Mouse (Mus musculus): ENCODE measurements at regions not wholly inside any gene's neighbourhood (a gene's known extent, or its start where the extent isn't known, plus 50 kb on each side); places are given as distances from the start of the nearest gene placed in this dataset.

- Histone ChIP-seq H3K9me3 (ENCODE audit: low read length) (no peaks in the 10 kb centered on the region), H3K27me3 (ENCODE audit: insufficient read depth, low read length) (no peaks in the 10 kb centered on the region), H3K9ac (replicated peaks; ENCODE audit: low read length) (no peak overlapping the region), H3K4me3 (ENCODE audit: low read length) (no peak overlapping the region), H3K27ac (no peak overlapping the region), H3K4me1 (ENCODE audit: insufficient read depth, low read length) (no peaks in the 10 kb centered on the region), H3K36me3 (ENCODE audit: insufficient read depth, low read length) (no peaks in the 10 kb centered on the region), H3K4me2 (ENCODE audit: low read depth, low read length) (no peak overlapping the region)
- no peak for TF ChIP-seq CTCF (IDR thresholded peaks at IDR 0.05; ENCODE audit: low read depth)
- ATAC-seq = no peak
- DNase-seq (ENCODE audit: low spot score) = no peak
- WGBS = 77% methylated on average over 4 of the region's 4 CpGs
Observed at GRCm38 (mm10) chr13:25958153-25958466, 687.8 kb upstream of the Nrsn1 start.

GRCm38 (mm10) chr13:25957451-25958152 lies 687.3 kb upstream of the Nrsn1 start:
- Histone ChIP-seq H3K9me3 (ENCODE audit: low read length) (no peaks in the 10 kb centered on the region), H3K9ac (replicated peaks; ENCODE audit: low read length) (no peak overlapping the region), H3K36me3 (ENCODE audit: insufficient read depth, low read length) (no peaks in the 10 kb centered on the region), H3K4me1 (ENCODE audit: insufficient read depth, low read length) (no peaks in the 10 kb centered on the region), H3K4me2 (ENCODE audit: low read depth, low read length) (no peak overlapping the region), H3K27ac (no peak overlapping the region), H3K4me3 (ENCODE audit: low read length) (no peak overlapping the region), H3K27me3 (ENCODE audit: insufficient read depth, low read length) (no peaks in the 10 kb centered on the region)
- DNase-seq (ENCODE audit: low spot score) (no peak), ATAC-seq (no peak)
- no peak for TF ChIP-seq CTCF (IDR thresholded peaks at IDR 0.05; ENCODE audit: low read depth)
- 32% methylated on average over 4 of the region's 4 CpGs for WGBS

GRCm38 (mm10) chr13:25937631-25938030 lies 667.3 kb upstream of the Nrsn1 start:
- no peak overlapping the region for H3K4me3 ChIP-seq (ENCODE audit: low read length)
- no peak overlapping the region for H3K9ac ChIP-seq (replicated peaks; ENCODE audit: low read length)
- no peaks in the 10 kb centered on the region for H3K36me3 ChIP-seq (ENCODE audit: insufficient read depth, low read length)
- 0 out of 2 replicates have a peak, but pooled peaks cover 7% of the 10 kb centered on the region for H3K4me1 ChIP-seq (ENCODE audit: insufficient read depth, low read length)
- WGBS = 51% methylated on average over 1 of the region's 1 CpGs
- DNase-seq (ENCODE audit: low spot score) = peak; percentile 51
- H3K9me3 ChIP-seq (ENCODE audit: low read length) = no peaks in the 10 kb centered on the region
- ATAC-seq = no peak
- H3K4me2 ChIP-seq (ENCODE audit: low read depth, low read length) = no peak overlapping the region
- H3K27ac ChIP-seq = no peak overlapping the region
- H3K27me3 ChIP-seq (ENCODE audit: insufficient read depth, low read length) = no peaks in the 10 kb centered on the region
- no peak for TF ChIP-seq CTCF (IDR thresholded peaks at IDR 0.05; ENCODE audit: low read depth)

GRCm38 (mm10) chr13:25933783-25934182 lies 663.5 kb upstream of the Nrsn1 start:
- ATAC-seq (no peak), DNase-seq (ENCODE audit: low spot score) (peak; percentile 7)
- Histone ChIP-seq H3K4me1 (ENCODE audit: insufficient read depth, low read length) (0 out of 2 replicates have a peak, but pooled peaks cover 11% of the 10 kb centered on the region), H3K27ac (peak overlapping the region; percentile 61), H3K9me3 (ENCODE audit: low read length) (no peaks in the 10 kb centered on the region), H3K36me3 (ENCODE audit: insufficient read depth, low read length) (no peaks in the 10 kb centered on the region), H3K4me3 (ENCODE audit: low read length) (no peak overlapping the region), H3K4me2 (ENCODE audit: low read depth, low read length) (no peak overlapping the region), H3K27me3 (ENCODE audit: insufficient read depth, low read length) (no peaks in the 10 kb centered on the region), H3K9ac (replicated peaks; ENCODE audit: low read length) (no peak overlapping the region)
- 29% methylated on average over 3 of the region's 3 CpGs for WGBS
- no peak for TF ChIP-seq CTCF (IDR thresholded peaks at IDR 0.05; ENCODE audit: low read depth)

- no peak for TF ChIP-seq CTCF (IDR thresholded peaks at IDR 0.05; ENCODE audit: low read depth)
- DNase-seq (ENCODE audit: low spot score) (peak; percentile 32), ATAC-seq (peak; percentile 35; the same call in 1 of the 2 replicates)
- Histone ChIP-seq H3K27ac (peak overlapping the region; percentile 61), H3K9me3 (ENCODE audit: low read length) (no peaks in the 10 kb centered on the region), H3K4me1 (ENCODE audit: insufficient read depth, low read length) (0 out of 2 replicates have a peak, but pooled peaks cover 11% of the 10 kb centered on the region), H3K36me3 (ENCODE audit: insufficient read depth, low read length) (no peaks in the 10 kb centered on the region), H3K4me2 (ENCODE audit: low read depth, low read length) (no peak overlapping the region), H3K27me3 (ENCODE audit: insufficient read depth, low read length) (no peaks in the 10 kb centered on the region), H3K9ac (replicated peaks; ENCODE audit: low read length) (no peak overlapping the region), H3K4me3 (ENCODE audit: low read length) (no peak overlapping the region)
- 20% methylated on average over 3 of the region's 3 CpGs for WGBS
Observed at GRCm38 (mm10) chr13:25933246-25933645, 662.9 kb upstream of the Nrsn1 start.

GRCm38 (mm10) chr13:25932810-25933209 lies 662.5 kb upstream of the Nrsn1 start:
- Histone ChIP-seq H3K9ac (replicated peaks; ENCODE audit: low read length) (no peak overlapping the region), H3K27ac (peak overlapping the region; percentile 8; the same call in 1 of the 2 replicates), H3K4me2 (ENCODE audit: low read depth, low read length) (no peak overlapping the region), H3K4me3 (ENCODE audit: low read length) (no peak overlapping the region), H3K9me3 (ENCODE audit: low read length) (no peaks in the 10 kb centered on the region), H3K36me3 (ENCODE audit: insufficient read depth, low read length) (no peaks in the 10 kb centered on the region), H3K4me1 (ENCODE audit: insufficient read depth, low read length) (0 out of 2 replicates have a peak, but pooled peaks cover 11% of the 10 kb centered on the region), H3K27me3 (ENCODE audit: insufficient read depth, low read length) (no peaks in the 10 kb centered on the region)
- ATAC-seq (peak; percentile 92), DNase-seq (ENCODE audit: low spot score) (peak; percentile 93)
- peak; percentile 91 for TF ChIP-seq CTCF (IDR thresholded peaks at IDR 0.05; ENCODE audit: low read depth)
- 4% methylated on average over 1 of the region's 1 CpGs for WGBS

- Histone ChIP-seq H3K4me2 (ENCODE audit: low read depth, low read length) (no peak overlapping the region), H3K9ac (replicated peaks; ENCODE audit: low read length) (0 out of 2 replicates have a peak overlapping the region, but pooled peaks have one; percentile 5), H3K36me3 (ENCODE audit: insufficient read depth, low read length) (no peaks in the 10 kb centered on the region), H3K27me3 (ENCODE audit: insufficient read depth, low read length) (no peaks in the 10 kb centered on the region), H3K4me3 (ENCODE audit: low read length) (no peak overlapping the region), H3K4me1 (ENCODE audit: insufficient read depth, low read length) (0 out of 2 replicates have a peak, but pooled peaks cover 11% of the 10 kb centered on the region), H3K9me3 (ENCODE audit: low read length) (no peaks in the 10 kb centered on the region), H3K27ac (peak overlapping the region; percentile 8; the same call in 1 of the 2 replicates)
- TF ChIP-seq CTCF (IDR thresholded peaks at IDR 0.05; ENCODE audit: low read depth) = no peak
- 36% methylated on average over 2 of the region's 2 CpGs for WGBS
- peak; percentile 32; the same call in 1 of the 2 replicates for ATAC-seq
- DNase-seq (ENCODE audit: low spot score) = peak; percentile 10
Observed at GRCm38 (mm10) chr13:25932365-25932764, 662.1 kb upstream of the Nrsn1 start.
